Mouse (Mus musculus): ENCODE measurements around the gene Pkd1. TPM values are rescaled to one million over a fixed set of nuclear protein-coding genes. Genes with fewer than 3 reads are reported as not detected.
A peak's percentile ranks its signal among the peaks of the same experiment; 100 is the strongest.

The Pkd1 gene
- polyA plus RNA-seq, 1 experiment from 2014 or later: 31.6 TPM

GRCm38 (mm10) chr17:24558600-24559099 lies 9.0 kb downstream of the Pkd1 start:
- Histone ChIP-seq H3K4me1 (ENCODE audit: control insufficient read depth, insufficient read depth, low read length) (no peaks in the 10 kb centered on the region), H3K36me3 (ENCODE audit: control insufficient read depth, insufficient read depth, low read length) (no peaks in the 10 kb centered on the region), H3K4me3 (ENCODE audit: low read length) (no peak overlapping the region), H3K9me3 (ENCODE audit: control insufficient read depth, low read length) (no peaks in the 10 kb centered on the region), H3K9ac (ENCODE audit: low read depth, low read length) (no peak overlapping the region), H3K27me3 (ENCODE audit: control insufficient read depth, insufficient read depth, low read length) (no peaks in the 10 kb centered on the region), H3K4me2 (replicated peaks; ENCODE audit: low read depth, low read length) (no peak overlapping the region), H3K27ac (ENCODE audit: low read depth, low read length) (peak overlapping the region; percentile 63; the same call in 1 of the 2 replicates)
- 42% methylated on average over 4 of the region's 4 CpGs for WGBS
- no peak for ATAC-seq (ENCODE audit: low FRiP score, low TSS enrichment)

DNA sequence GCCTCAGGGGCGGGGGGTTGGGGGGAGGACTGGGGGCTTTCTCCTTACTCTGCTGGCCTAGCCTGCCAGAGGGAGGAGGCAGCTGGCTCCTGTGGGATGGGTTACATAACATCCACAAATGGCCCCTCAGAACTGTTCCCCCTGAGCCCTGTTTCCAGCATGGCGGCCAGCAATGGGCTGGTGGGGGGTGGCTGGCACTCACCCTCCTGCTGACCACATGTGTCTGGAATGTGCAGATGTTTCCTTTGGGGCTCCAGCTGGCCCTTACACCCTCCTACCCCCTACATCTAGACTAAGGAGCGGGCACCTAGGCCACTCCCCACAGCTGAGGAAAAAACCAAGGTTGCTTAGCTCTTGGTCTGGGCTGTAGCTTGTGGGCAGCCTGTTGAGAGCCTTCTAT lies 9.5 kb downstream of the Pkd1 start:
- Histone ChIP-seq H3K36me3 (ENCODE audit: control insufficient read depth, insufficient read depth, low read length) (no peaks in the 10 kb centered on the region), H3K4me3 (ENCODE audit: low read length) (no peak overlapping the region), H3K27me3 (ENCODE audit: control insufficient read depth, insufficient read depth, low read length) (no peaks in the 10 kb centered on the region), H3K4me2 (replicated peaks; ENCODE audit: low read depth, low read length) (no peak overlapping the region), H3K9me3 (ENCODE audit: control insufficient read depth, low read length) (no peaks in the 10 kb centered on the region), H3K4me1 (ENCODE audit: control insufficient read depth, insufficient read depth, low read length) (no peaks in the 10 kb centered on the region), H3K27ac (ENCODE audit: low read depth, low read length) (peak overlapping the region; percentile 63; the same call in 1 of the 2 replicates), H3K9ac (ENCODE audit: low read depth, low read length) (no peak overlapping the region)
- ATAC-seq (ENCODE audit: low FRiP score, low TSS enrichment): no peak
- 61% methylated on average over 3 of the region's 3 CpGs for WGBS

GRCm38 (mm10) chr17:24560301-24561028 lies 10.8 kb downstream of the Pkd1 start:
- Histone ChIP-seq H3K9ac (ENCODE audit: low read depth, low read length) (no peak overlapping the region), H3K4me3 (ENCODE audit: low read length) (no peak overlapping the region), H3K4me2 (replicated peaks; ENCODE audit: low read depth, low read length) (no peak overlapping the region), H3K36me3 (ENCODE audit: control insufficient read depth, insufficient read depth, low read length) (peaks cover 11% of the 10 kb centered on the region; the same call in 1 of the 2 replicates), H3K9me3 (ENCODE audit: control insufficient read depth, low read length) (no peaks in the 10 kb centered on the region), H3K4me1 (ENCODE audit: control insufficient read depth, insufficient read depth, low read length) (no peaks in the 10 kb centered on the region), H3K27me3 (ENCODE audit: control insufficient read depth, insufficient read depth, low read length) (no peaks in the 10 kb centered on the region), H3K27ac (ENCODE audit: low read depth, low read length) (no peak overlapping the region)
- 92% methylated on average over 5 of the region's 5 CpGs for WGBS
- ATAC-seq (ENCODE audit: low FRiP score, low TSS enrichment): no peak

- Histone ChIP-seq H3K27ac (ENCODE audit: low read depth, low read length) (no peak overlapping the region), H3K4me3 (ENCODE audit: low read length) (no peak overlapping the region), H3K9ac (ENCODE audit: low read depth, low read length) (no peak overlapping the region), H3K4me1 (ENCODE audit: control insufficient read depth, insufficient read depth, low read length) (no peaks in the 10 kb centered on the region), H3K27me3 (ENCODE audit: control insufficient read depth, insufficient read depth, low read length) (no peaks in the 10 kb centered on the region), H3K9me3 (ENCODE audit: control insufficient read depth, low read length) (no peaks in the 10 kb centered on the region), H3K4me2 (replicated peaks; ENCODE audit: low read depth, low read length) (no peak overlapping the region), H3K36me3 (ENCODE audit: control insufficient read depth, insufficient read depth, low read length) (peaks cover 17% of the 10 kb centered on the region; the same call in 1 of the 2 replicates)
- 91% methylated on average over 2 of the region's 2 CpGs for WGBS
- no peak for ATAC-seq (ENCODE audit: low FRiP score, low TSS enrichment)
These were observed 12.0 kb downstream of the Pkd1 start for GRCm38 (mm10) chr17:24561592-24561991.

- 72% methylated on average over 5 of the region's 5 CpGs for WGBS
- Histone ChIP-seq H3K36me3 (ENCODE audit: control insufficient read depth, insufficient read depth, low read length) (peaks cover 26% of the 10 kb centered on the region; the same call in 1 of the 2 replicates), H3K9me3 (ENCODE audit: control insufficient read depth, low read length) (no peaks in the 10 kb centered on the region), H3K4me1 (ENCODE audit: control insufficient read depth, insufficient read depth, low read length) (no peaks in the 10 kb centered on the region), H3K27me3 (ENCODE audit: control insufficient read depth, insufficient read depth, low read length) (no peaks in the 10 kb centered on the region), H3K4me2 (replicated peaks; ENCODE audit: low read depth, low read length) (no peak overlapping the region), H3K27ac (ENCODE audit: low read depth, low read length) (no peak overlapping the region), H3K4me3 (ENCODE audit: low read length) (no peak overlapping the region), H3K9ac (ENCODE audit: low read depth, low read length) (no peak overlapping the region)
- no peak for ATAC-seq (ENCODE audit: low FRiP score, low TSS enrichment)
These were observed 14.0 kb downstream of the Pkd1 start for GRCm38 (mm10) chr17:24563638-24564037.

DNA sequence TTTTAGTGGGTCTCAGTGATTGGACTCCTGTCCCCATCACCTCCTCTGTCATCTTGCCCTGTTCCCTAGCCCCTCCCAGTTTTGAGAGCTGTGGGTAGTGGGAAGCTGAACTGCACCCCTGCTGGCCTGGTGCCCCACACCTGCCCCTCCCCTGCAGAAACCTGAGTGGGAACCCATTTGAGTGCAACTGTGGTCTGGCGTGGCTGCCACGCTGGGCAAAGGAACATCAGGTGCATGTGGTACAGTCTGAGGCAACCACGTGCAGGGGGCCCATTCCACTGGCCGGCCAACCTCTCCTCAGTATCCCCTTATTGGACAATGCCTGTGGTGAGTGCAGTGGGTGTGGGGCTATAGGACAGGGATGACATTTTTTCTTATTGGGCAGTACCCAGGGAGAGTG lies 14.8 kb downstream of the Pkd1 start:
- no peak overlapping the region for H3K4me3 ChIP-seq (ENCODE audit: low read length)
- no peak overlapping the region for H3K4me2 ChIP-seq (replicated peaks; ENCODE audit: low read depth, low read length)
- H3K9me3 ChIP-seq (ENCODE audit: control insufficient read depth, low read length): no peaks in the 10 kb centered on the region
- peaks cover 34% of the 10 kb centered on the region for H3K36me3 ChIP-seq (ENCODE audit: control insufficient read depth, insufficient read depth, low read length)
- no peak overlapping the region for H3K27ac ChIP-seq (ENCODE audit: low read depth, low read length)
- no peak overlapping the region for H3K9ac ChIP-seq (ENCODE audit: low read depth, low read length)
- no peak for ATAC-seq (ENCODE audit: low FRiP score, low TSS enrichment)
- H3K4me1 ChIP-seq (ENCODE audit: control insufficient read depth, insufficient read depth, low read length): no peaks in the 10 kb centered on the region
- no peaks in the 10 kb centered on the region for H3K27me3 ChIP-seq (ENCODE audit: control insufficient read depth, insufficient read depth, low read length)
- 84% methylated on average over 4 of the region's 4 CpGs for WGBS

DNA sequence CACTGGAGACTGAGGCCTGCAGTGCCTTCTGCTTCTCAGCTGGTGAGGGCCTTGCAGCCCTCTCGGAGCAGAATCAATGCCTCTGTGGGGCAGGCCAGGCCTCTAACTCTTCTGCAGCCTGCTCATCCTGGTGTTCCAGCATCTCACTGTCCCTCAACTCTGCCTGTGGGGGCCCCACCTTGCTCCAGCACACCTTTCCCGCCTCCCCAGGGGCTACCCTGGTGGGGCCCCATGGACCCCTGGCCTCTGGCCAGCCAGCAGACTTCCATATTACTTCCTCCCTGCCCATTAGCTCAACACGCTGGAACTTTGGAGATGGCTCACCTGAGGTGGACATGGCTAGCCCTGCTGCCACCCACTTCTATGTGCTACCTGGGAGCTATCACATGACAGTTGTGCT lies 15.5 kb downstream of the Pkd1 start:
- Histone ChIP-seq H3K9ac (ENCODE audit: low read depth, low read length) (no peak overlapping the region), H3K4me3 (ENCODE audit: low read length) (no peak overlapping the region), H3K4me1 (ENCODE audit: control insufficient read depth, insufficient read depth, low read length) (no peaks in the 10 kb centered on the region), H3K27ac (ENCODE audit: low read depth, low read length) (no peak overlapping the region), H3K27me3 (ENCODE audit: control insufficient read depth, insufficient read depth, low read length) (no peaks in the 10 kb centered on the region), H3K4me2 (replicated peaks; ENCODE audit: low read depth, low read length) (no peak overlapping the region), H3K9me3 (ENCODE audit: control insufficient read depth, low read length) (no peaks in the 10 kb centered on the region), H3K36me3 (ENCODE audit: control insufficient read depth, insufficient read depth, low read length) (peaks cover 40% of the 10 kb centered on the region)
- ATAC-seq (ENCODE audit: low FRiP score, low TSS enrichment): no peak
- WGBS: 81% methylated on average over 3 of the region's 3 CpGs

- Histone ChIP-seq H3K27me3 (ENCODE audit: control insufficient read depth, insufficient read depth, low read length) (no peaks in the 10 kb centered on the region), H3K27ac (ENCODE audit: low read depth, low read length) (no peak overlapping the region), H3K9ac (ENCODE audit: low read depth, low read length) (no peak overlapping the region), H3K9me3 (ENCODE audit: control insufficient read depth, low read length) (no peaks in the 10 kb centered on the region), H3K36me3 (ENCODE audit: control insufficient read depth, insufficient read depth, low read length) (peaks cover 46% of the 10 kb centered on the region), H3K4me3 (ENCODE audit: low read length) (no peak overlapping the region), H3K4me1 (ENCODE audit: control insufficient read depth, insufficient read depth, low read length) (no peaks in the 10 kb centered on the region), H3K4me2 (replicated peaks; ENCODE audit: low read depth, low read length) (no peak overlapping the region)
- ATAC-seq (ENCODE audit: low FRiP score, low TSS enrichment): no peak
- 81% methylated on average over 3 of the region's 3 CpGs for WGBS
These were observed 16.2 kb downstream of the Pkd1 start for GRCm38 (mm10) chr17:24565792-24566191.

DNA sequence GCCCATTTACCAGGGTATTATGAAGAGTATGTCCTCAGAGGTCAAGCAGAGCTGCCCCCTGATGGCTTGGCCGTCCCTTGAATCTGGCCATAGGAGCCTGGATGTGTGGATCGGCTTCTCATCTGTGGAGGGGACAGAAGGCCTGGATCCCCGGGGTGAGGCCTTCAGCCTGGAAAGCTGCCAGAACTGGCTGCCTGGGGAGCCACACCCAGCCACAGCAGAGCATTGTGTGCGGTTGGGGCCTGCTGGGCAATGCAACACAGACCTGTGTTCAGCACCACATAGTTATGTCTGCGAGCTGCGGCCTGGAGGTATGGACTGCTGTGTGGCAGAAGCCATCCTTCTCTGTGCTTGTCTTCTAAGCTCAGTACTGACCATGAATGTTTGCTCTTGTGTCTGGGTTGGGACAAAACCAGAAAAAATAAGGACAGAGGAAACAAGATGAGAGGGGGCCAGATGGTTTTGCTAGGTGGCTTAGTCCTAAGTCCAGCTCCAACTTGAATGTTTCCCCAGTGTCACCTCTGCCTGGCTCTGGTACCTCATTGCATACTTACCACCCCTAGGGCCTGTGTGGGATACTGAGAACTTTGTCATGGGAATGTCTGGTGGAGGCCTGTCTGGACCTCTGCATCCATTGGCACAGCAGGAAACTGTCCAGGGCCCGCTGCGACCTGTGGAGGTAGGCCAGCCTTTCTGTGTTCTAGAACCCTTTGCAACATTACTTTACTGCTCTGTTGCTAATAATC lies 17.6 kb downstream of the Pkd1 start:
- Histone ChIP-seq H3K27me3 (ENCODE audit: control insufficient read depth, insufficient read depth, low read length) (no peaks in the 10 kb centered on the region), H3K9me3 (ENCODE audit: control insufficient read depth, low read length) (no peaks in the 10 kb centered on the region), H3K27ac (ENCODE audit: low read depth, low read length) (no peak overlapping the region), H3K4me3 (ENCODE audit: low read length) (no peak overlapping the region), H3K4me1 (ENCODE audit: control insufficient read depth, insufficient read depth, low read length) (no peaks in the 10 kb centered on the region), H3K9ac (ENCODE audit: low read depth, low read length) (no peak overlapping the region), H3K36me3 (ENCODE audit: control insufficient read depth, insufficient read depth, low read length) (peaks cover 58% of the 10 kb centered on the region), H3K4me2 (replicated peaks; ENCODE audit: low read depth, low read length) (no peak overlapping the region)
- no peak; the same call in 1 of the 2 replicates for ATAC-seq (ENCODE audit: low FRiP score, low TSS enrichment)
- WGBS: 71% methylated on average over 8 of the region's 8 CpGs

All from kidney, embryonic 14.5 days (tissue).